Mouse (Mus musculus): ENCODE results near the gene Crybg1. TPM values are rescaled to one million over a fixed set of nuclear protein-coding genes. Genes with fewer than 3 reads are reported as not detected.

Crybg1 gene
- polyA plus RNA-seq, 1 experiment = 3.2 TPM

- Histone ChIP-seq H3K4me3 (replicated peaks; ENCODE audit: control insufficient read depth, low read depth, low read length) (peak overlapping the region; percentile 54), H3K4me1 (ENCODE audit: control insufficient read depth, insufficient read depth, low read length) (no peaks in the 10 kb centered on the region; the same call in 1 of the 2 replicates), H3K27ac (ENCODE audit: control insufficient read depth, insufficient read depth, low read depth, low read length, poor library complexity) (no peak overlapping the region)
- 44% methylated on average over 14 of the region's 14 CpGs for WGBS
- TF ChIP-seq CTCF (IDR thresholded peaks at IDR 0.05; ENCODE audit: control insufficient read depth, insufficient read depth, low read length) (peak; percentile 62), POLR2A (IDR thresholded peaks at IDR 0.05; ENCODE audit: borderline replicate concordance, control insufficient read depth, low read depth, low read length) (no peak)
Observed at GRCm38 (mm10) chr10:44002004-44002940, 146.4 kb downstream of the Crybg1 start.

GRCm38 (mm10) chr10:44000156-44000865 lies 148.3 kb downstream of the Crybg1 start:
- Histone ChIP-seq H3K27ac (ENCODE audit: control insufficient read depth, insufficient read depth, low read depth, low read length, poor library complexity) (no peak overlapping the region), H3K4me1 (ENCODE audit: control insufficient read depth, insufficient read depth, low read length) (peaks cover 1% of the 10 kb centered on the region; the same call in 1 of the 2 replicates), H3K4me3 (replicated peaks; ENCODE audit: control insufficient read depth, low read depth, low read length) (no peak overlapping the region)
- WGBS = 73% methylated on average over 2 of the region's 2 CpGs
- TF ChIP-seq POLR2A (IDR thresholded peaks at IDR 0.05; ENCODE audit: borderline replicate concordance, control insufficient read depth, low read depth, low read length) (no peak), CTCF (IDR thresholded peaks at IDR 0.05; ENCODE audit: control insufficient read depth, insufficient read depth, low read length) (no peak)

GRCm38 (mm10) chr10:43998503-43999082 lies 150.1 kb downstream of the Crybg1 start:
- Histone ChIP-seq H3K4me1 (ENCODE audit: control insufficient read depth, insufficient read depth, low read length) (peaks cover 1% of the 10 kb centered on the region; the same call in 1 of the 2 replicates), H3K27ac (ENCODE audit: control insufficient read depth, insufficient read depth, low read depth, low read length, poor library complexity) (no peak overlapping the region; the same call in 1 of the 2 replicates), H3K4me3 (replicated peaks; ENCODE audit: control insufficient read depth, low read depth, low read length) (no peak overlapping the region)
- TF ChIP-seq POLR2A (IDR thresholded peaks at IDR 0.05; ENCODE audit: borderline replicate concordance, control insufficient read depth, low read depth, low read length) = no peak
- TF ChIP-seq CTCF (IDR thresholded peaks at IDR 0.05; ENCODE audit: control insufficient read depth, insufficient read depth, low read length) = no peak
- 72% methylated on average over 8 of the region's 8 CpGs for WGBS

- Histone ChIP-seq H3K4me1 (ENCODE audit: control insufficient read depth, insufficient read depth, low read length) (peaks cover 1% of the 10 kb centered on the region; the same call in 1 of the 2 replicates), H3K27ac (ENCODE audit: control insufficient read depth, insufficient read depth, low read depth, low read length, poor library complexity) (no peak overlapping the region; the same call in 1 of the 2 replicates), H3K4me3 (replicated peaks; ENCODE audit: control insufficient read depth, low read depth, low read length) (no peak overlapping the region)
- TF ChIP-seq CTCF (IDR thresholded peaks at IDR 0.05; ENCODE audit: control insufficient read depth, insufficient read depth, low read length) = no peak
- no peak for TF ChIP-seq POLR2A (IDR thresholded peaks at IDR 0.05; ENCODE audit: borderline replicate concordance, control insufficient read depth, low read depth, low read length)
- whole genome bisulfite sequencing = 81% methylated on average over 9 of the region's 9 CpGs
Observed at GRCm38 (mm10) chr10:43998023-43998422, 150.6 kb downstream of the Crybg1 start.

- peaks cover 2% of the 10 kb centered on the region for H3K4me1 ChIP-seq (ENCODE audit: control insufficient read depth, insufficient read depth, low read length)
- TF ChIP-seq POLR2A (IDR thresholded peaks at IDR 0.05; ENCODE audit: borderline replicate concordance, control insufficient read depth, low read depth, low read length) = no peak
- TF ChIP-seq CTCF (IDR thresholded peaks at IDR 0.05; ENCODE audit: control insufficient read depth, insufficient read depth, low read length) = no peak
- H3K27ac ChIP-seq (ENCODE audit: control insufficient read depth, insufficient read depth, low read depth, low read length, poor library complexity) = no peak overlapping the region
- WGBS = 78% methylated on average over 10 of the region's 10 CpGs
- H3K4me3 ChIP-seq (replicated peaks; ENCODE audit: control insufficient read depth, low read depth, low read length) = no peak overlapping the region
Observed at GRCm38 (mm10) chr10:43997276-43997675, 151.4 kb downstream of the Crybg1 start.

GRCm38 (mm10) chr10:43995858-43996650 lies 152.6 kb downstream of the Crybg1 start:
- WGBS = 23% methylated on average over 10 of the region's 10 CpGs
- TF ChIP-seq POLR2A (IDR thresholded peaks at IDR 0.05; ENCODE audit: borderline replicate concordance, control insufficient read depth, low read depth, low read length) (no peak), CTCF (IDR thresholded peaks at IDR 0.05; ENCODE audit: control insufficient read depth, insufficient read depth, low read length) (no peak)
- Histone ChIP-seq H3K4me3 (replicated peaks; ENCODE audit: control insufficient read depth, low read depth, low read length) (no peak overlapping the region), H3K4me1 (ENCODE audit: control insufficient read depth, insufficient read depth, low read length) (peaks cover 5% of the 10 kb centered on the region), H3K27ac (ENCODE audit: control insufficient read depth, insufficient read depth, low read depth, low read length, poor library complexity) (peak overlapping the region; percentile 61; the same call in 1 of the 2 replicates)

- Histone ChIP-seq H3K27ac (ENCODE audit: control insufficient read depth, insufficient read depth, low read depth, low read length, poor library complexity) (no peak overlapping the region), H3K4me3 (replicated peaks; ENCODE audit: control insufficient read depth, low read depth, low read length) (no peak overlapping the region), H3K4me1 (ENCODE audit: control insufficient read depth, insufficient read depth, low read length) (peaks cover 5% of the 10 kb centered on the region)
- no peak for TF ChIP-seq POLR2A (IDR thresholded peaks at IDR 0.05; ENCODE audit: borderline replicate concordance, control insufficient read depth, low read depth, low read length)
- TF ChIP-seq CTCF (IDR thresholded peaks at IDR 0.05; ENCODE audit: control insufficient read depth, insufficient read depth, low read length) = no peak
- 76% methylated on average over 6 of the region's 6 CpGs for WGBS
Observed at GRCm38 (mm10) chr10:43993198-43993597, 155.5 kb downstream of the Crybg1 start.
